Mouse (Mus musculus) olfactory bulb, adult 2 months (tissue): Measurements from ENCODE around the gene Trmt44.

Experiments
- CTCF ChIP-seq: fragments of 200-500 bp; IDR thresholded peaks from 2 replicates; pipeline ENCODE4 v1.5.1; 2012; ENCODE audit warnings: low read depth, mild to moderate bottlenecking, low read length, moderate library complexity; ENCODE audit not compliant: insufficient read depth
- POLR2A ChIP-seq: fragments of 200-500 bp; IDR thresholded peaks from 2 replicates; pipeline ENCODE4 v1.6.1; 2012; ENCODE audit warnings: mild to moderate bottlenecking, low read depth, low read length, moderate library complexity; ENCODE audit not compliant: insufficient read depth

DNA sequence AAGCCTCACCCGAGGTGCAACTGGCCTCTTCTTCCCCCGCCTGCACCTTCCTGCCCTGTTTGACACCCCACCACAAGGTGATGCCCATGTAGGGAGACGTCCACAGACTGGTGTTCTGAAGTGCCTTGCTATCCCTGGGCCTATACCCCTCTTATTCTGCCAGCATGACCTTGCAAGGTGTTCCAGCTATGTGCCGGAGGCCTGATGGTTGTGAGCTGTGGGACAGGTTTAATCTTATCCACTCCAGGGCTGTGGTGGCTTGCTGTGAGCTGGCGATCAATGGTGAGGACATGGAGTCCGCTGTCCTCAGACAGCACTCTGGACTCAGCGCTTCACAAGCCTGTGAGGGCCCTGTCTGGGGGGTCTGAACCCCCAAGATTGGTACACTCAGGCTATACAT, 35.5 kb upstream of the Trmt44 start:
- TF ChIP-seq CTCF (no peak), POLR2A (no peak)
